Mouse (Mus musculus): ENCODE measurements around the gene 2410137M14Rik. TPM values are rescaled to one million over a fixed set of nuclear protein-coding genes. Genes with fewer than 3 reads are reported as not detected.
A peak's percentile ranks its signal among the peaks of the same experiment; 100 is the strongest.

Gene 2410137M14Rik
- polyA plus RNA-seq, 1 experiment from 2014 or later: not detected

DNA sequence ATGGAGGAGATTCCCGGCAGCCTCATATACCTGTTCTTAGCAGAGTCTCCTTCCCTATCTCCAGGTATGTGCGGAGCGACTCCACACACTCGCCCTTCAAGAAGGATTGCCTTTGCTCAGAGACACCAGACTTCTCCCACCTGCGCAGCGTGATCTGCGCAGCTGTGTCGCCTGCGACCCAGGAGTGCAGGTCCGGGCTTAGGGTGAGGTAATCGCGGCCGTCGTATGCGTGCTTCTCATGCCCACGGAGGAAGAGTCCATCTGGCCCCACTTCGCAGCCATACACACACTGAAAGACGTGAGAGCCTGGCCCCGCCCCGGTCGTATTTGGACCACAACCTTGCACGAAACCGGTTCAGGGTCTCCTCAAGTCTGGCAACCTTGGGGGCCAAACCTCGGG lies 7.4 kb upstream of the 2410137M14Rik start:
- H3K9ac ChIP-seq (ENCODE audit: low read depth, low read length): no peak overlapping the region
- H3K27me3 ChIP-seq (ENCODE audit: control insufficient read depth, insufficient read depth, low read length): peaks cover 23% of the 10 kb centered on the region
- no peaks in the 10 kb centered on the region for H3K36me3 ChIP-seq (ENCODE audit: control insufficient read depth, insufficient read depth, low read length)
- no peak overlapping the region for H3K27ac ChIP-seq (ENCODE audit: low read depth, low read length)
- H3K9me3 ChIP-seq (ENCODE audit: control insufficient read depth, low read length): no peaks in the 10 kb centered on the region
- H3K4me2 ChIP-seq (replicated peaks; ENCODE audit: low read depth, low read length): peak overlapping the region; percentile 16
- H3K4me1 ChIP-seq (ENCODE audit: control insufficient read depth, insufficient read depth, low read length): no peaks in the 10 kb centered on the region
- no peak; the same call in 1 of the 2 replicates for ATAC-seq (ENCODE audit: low FRiP score, low TSS enrichment)
- 7% methylated on average over 24 of the region's 24 CpGs for WGBS
- peak overlapping the region; percentile 15; the same call in 1 of the 2 replicates for H3K4me3 ChIP-seq (ENCODE audit: low read length)

DNA sequence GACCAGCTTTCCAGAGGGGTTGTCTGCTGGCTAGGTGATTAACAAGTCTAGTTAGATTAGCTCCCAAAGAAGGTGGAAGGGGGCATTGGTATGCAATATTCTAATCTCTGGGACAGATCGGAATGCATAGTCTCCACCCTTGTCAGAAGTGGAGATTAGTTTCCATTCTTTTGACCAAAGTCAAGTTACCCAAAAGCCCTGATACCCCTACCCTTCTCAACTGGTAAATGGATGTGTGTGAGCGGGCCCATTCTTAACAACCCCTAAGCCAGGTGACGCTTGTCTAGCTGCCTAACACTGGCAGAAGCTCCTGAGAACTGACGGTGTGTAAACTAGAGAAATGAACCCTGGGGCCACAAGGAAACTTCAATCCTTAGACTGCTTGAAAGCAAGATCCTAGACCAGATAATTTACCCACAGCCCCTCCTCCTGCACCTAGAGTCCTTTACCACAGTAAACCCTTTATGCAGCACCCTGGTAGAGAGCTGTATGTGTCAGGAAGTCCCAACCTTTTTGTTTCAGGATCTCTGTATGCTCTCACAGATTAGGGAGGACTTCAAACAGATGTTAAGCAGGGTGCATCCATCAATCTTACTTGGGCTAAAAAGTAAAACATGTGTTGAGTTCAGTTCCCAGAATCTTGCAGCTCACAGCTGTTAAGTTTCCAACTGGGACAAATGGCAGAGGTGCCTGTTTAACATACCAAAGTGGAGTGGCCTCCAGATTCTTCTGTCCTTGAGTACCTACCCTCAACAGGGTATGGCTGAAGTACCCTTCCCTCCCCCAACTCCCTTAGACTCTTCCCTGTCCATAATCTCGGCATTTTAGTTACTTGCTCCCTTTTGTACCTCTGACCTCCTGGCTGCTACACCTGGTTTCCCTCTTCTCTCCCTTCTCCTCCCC lies 1.5 kb upstream of the 2410137M14Rik start:
- WGBS: 24% methylated on average over 5 of the region's 5 CpGs
- H3K27ac ChIP-seq (ENCODE audit: low read depth, low read length): no peak overlapping the region
- no peaks in the 10 kb centered on the region for H3K9me3 ChIP-seq (ENCODE audit: control insufficient read depth, low read length)
- no peaks in the 10 kb centered on the region for H3K36me3 ChIP-seq (ENCODE audit: control insufficient read depth, insufficient read depth, low read length)
- H3K4me3 ChIP-seq (ENCODE audit: low read length): no peak overlapping the region
- H3K9ac ChIP-seq (ENCODE audit: low read depth, low read length): no peak overlapping the region
- ATAC-seq (ENCODE audit: low FRiP score, low TSS enrichment): 0 out of 2 replicates have a peak, but pooled peaks have one; percentile 20
- peaks cover 4% of the 10 kb centered on the region; the same call in 1 of the 2 replicates for H3K27me3 ChIP-seq (ENCODE audit: control insufficient read depth, insufficient read depth, low read length)
- peaks cover 10% of the 10 kb centered on the region; the same call in 1 of the 2 replicates for H3K4me1 ChIP-seq (ENCODE audit: control insufficient read depth, insufficient read depth, low read length)
- H3K4me2 ChIP-seq (replicated peaks; ENCODE audit: low read depth, low read length): peak overlapping the region; percentile 33

DNA sequence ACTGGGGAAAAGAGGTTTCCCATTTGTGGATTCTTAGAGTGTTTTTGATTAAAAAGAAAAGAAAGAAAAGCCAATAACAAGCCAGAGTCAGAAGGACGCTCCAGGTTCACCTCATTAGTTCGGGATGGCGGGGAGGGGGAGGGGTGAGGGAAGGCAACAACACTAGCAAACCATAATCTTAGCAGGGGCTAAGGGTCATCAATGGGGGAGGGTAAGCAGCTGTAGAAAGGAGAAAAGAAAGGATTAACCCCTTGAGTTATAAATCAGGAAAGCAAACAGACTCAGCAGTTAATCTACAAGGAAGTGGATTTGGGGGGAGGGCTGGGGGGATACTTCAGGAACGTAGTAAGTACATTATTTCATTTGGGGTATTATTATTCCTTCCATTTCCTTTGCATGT lies 808 bp upstream of the 2410137M14Rik start:
- 2% methylated on average over 4 of the region's 4 CpGs for WGBS
- Histone ChIP-seq H3K27ac (ENCODE audit: low read depth, low read length) (no peak overlapping the region), H3K27me3 (ENCODE audit: control insufficient read depth, insufficient read depth, low read length) (no peaks in the 10 kb centered on the region)

DNA sequence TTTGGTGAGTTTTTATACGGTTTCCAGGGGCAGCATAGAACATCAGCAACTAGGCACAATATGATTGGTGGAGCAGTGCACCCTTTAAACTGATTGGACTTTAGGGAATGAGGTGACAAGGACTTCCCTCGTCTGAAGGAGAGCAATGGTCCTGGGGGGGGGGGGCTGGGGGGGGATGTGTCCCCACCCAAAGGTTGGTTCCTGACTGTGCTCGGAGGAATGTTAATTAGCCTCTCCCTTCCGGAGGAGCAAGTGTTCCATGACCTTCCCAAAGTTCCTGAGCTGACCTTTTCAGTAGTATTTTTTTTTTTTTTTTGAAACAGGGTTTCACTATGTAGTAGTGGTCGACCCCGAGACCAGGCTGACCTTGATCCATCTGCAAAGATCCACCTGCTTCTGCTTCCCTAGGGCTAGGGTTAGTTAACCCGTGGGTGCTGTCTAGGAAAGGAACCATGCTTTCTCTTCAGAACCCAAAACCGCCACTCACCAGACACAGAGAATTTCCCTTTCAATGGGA lies 7.7 kb downstream of the 2410137M14Rik start:
- ATAC-seq (ENCODE audit: low FRiP score, low TSS enrichment): no peak
- Histone ChIP-seq H3K27me3 (ENCODE audit: control insufficient read depth, insufficient read depth, low read length) (no peaks in the 10 kb centered on the region), H3K36me3 (ENCODE audit: control insufficient read depth, insufficient read depth, low read length) (no peaks in the 10 kb centered on the region), H3K9ac (ENCODE audit: low read depth, low read length) (no peak overlapping the region), H3K4me1 (ENCODE audit: control insufficient read depth, insufficient read depth, low read length) (no peaks in the 10 kb centered on the region), H3K4me3 (ENCODE audit: low read length) (no peak overlapping the region), H3K4me2 (replicated peaks; ENCODE audit: low read depth, low read length) (no peak overlapping the region), H3K9me3 (ENCODE audit: control insufficient read depth, low read length) (no peaks in the 10 kb centered on the region), H3K27ac (ENCODE audit: low read depth, low read length) (no peak overlapping the region)
- WGBS: 62% methylated on average over 8 of the region's 8 CpGs

More for the DNA sequence above, 808 bp upstream of the 2410137M14Rik start:
- Histone ChIP-seq H3K4me2 (replicated peaks; ENCODE audit: low read depth, low read length) (peak overlapping the region; percentile 33), H3K4me3 (ENCODE audit: low read length) (peak overlapping the region; percentile 9; the same call in 1 of the 2 replicates), H3K36me3 (ENCODE audit: control insufficient read depth, insufficient read depth, low read length) (no peaks in the 10 kb centered on the region), H3K4me1 (ENCODE audit: control insufficient read depth, insufficient read depth, low read length) (peaks cover 10% of the 10 kb centered on the region; the same call in 1 of the 2 replicates), H3K9me3 (ENCODE audit: control insufficient read depth, low read length) (no peaks in the 10 kb centered on the region), H3K9ac (ENCODE audit: low read depth, low read length) (no peak overlapping the region)
- no peak for ATAC-seq (ENCODE audit: low FRiP score, low TSS enrichment)

GRCm38 (mm10) chr17:36972791-36973190 lies 8.2 kb downstream of the 2410137M14Rik start:
- 83% methylated on average over 3 of the region's 3 CpGs for WGBS
- H3K4me2 ChIP-seq (replicated peaks; ENCODE audit: low read depth, low read length): no peak overlapping the region

GRCm38 (mm10) chr17:36971172-36971850 lies 9.7 kb downstream of the 2410137M14Rik start:
- H3K27me3 ChIP-seq (ENCODE audit: control insufficient read depth, insufficient read depth, low read length): no peaks in the 10 kb centered on the region
- no peak overlapping the region for H3K4me3 ChIP-seq (ENCODE audit: low read length)
- no peaks in the 10 kb centered on the region for H3K36me3 ChIP-seq (ENCODE audit: control insufficient read depth, insufficient read depth, low read length)
- no peak overlapping the region for H3K27ac ChIP-seq (ENCODE audit: low read depth, low read length)
- ATAC-seq (ENCODE audit: low FRiP score, low TSS enrichment): no peak
- H3K9me3 ChIP-seq (ENCODE audit: control insufficient read depth, low read length): no peaks in the 10 kb centered on the region
- H3K4me1 ChIP-seq (ENCODE audit: control insufficient read depth, insufficient read depth, low read length): no peaks in the 10 kb centered on the region
- 96% methylated on average over 6 of the region's 6 CpGs for WGBS
- no peak overlapping the region for H3K9ac ChIP-seq (ENCODE audit: low read depth, low read length)
- H3K4me2 ChIP-seq (replicated peaks; ENCODE audit: low read depth, low read length): no peak overlapping the region

More at GRCm38 (mm10) chr17:36972791-36973190, 8.2 kb downstream of the 2410137M14Rik start:
- H3K36me3 ChIP-seq (ENCODE audit: control insufficient read depth, insufficient read depth, low read length): no peaks in the 10 kb centered on the region
- H3K4me3 ChIP-seq (ENCODE audit: low read length): no peak overlapping the region
- H3K9me3 ChIP-seq (ENCODE audit: control insufficient read depth, low read length): no peaks in the 10 kb centered on the region
- ATAC-seq (ENCODE audit: low FRiP score, low TSS enrichment): no peak
- H3K4me1 ChIP-seq (ENCODE audit: control insufficient read depth, insufficient read depth, low read length): no peaks in the 10 kb centered on the region
- H3K27ac ChIP-seq (ENCODE audit: low read depth, low read length): no peak overlapping the region
- H3K9ac ChIP-seq (ENCODE audit: low read depth, low read length): no peak overlapping the region
- H3K27me3 ChIP-seq (ENCODE audit: control insufficient read depth, insufficient read depth, low read length): no peaks in the 10 kb centered on the region

DNA sequence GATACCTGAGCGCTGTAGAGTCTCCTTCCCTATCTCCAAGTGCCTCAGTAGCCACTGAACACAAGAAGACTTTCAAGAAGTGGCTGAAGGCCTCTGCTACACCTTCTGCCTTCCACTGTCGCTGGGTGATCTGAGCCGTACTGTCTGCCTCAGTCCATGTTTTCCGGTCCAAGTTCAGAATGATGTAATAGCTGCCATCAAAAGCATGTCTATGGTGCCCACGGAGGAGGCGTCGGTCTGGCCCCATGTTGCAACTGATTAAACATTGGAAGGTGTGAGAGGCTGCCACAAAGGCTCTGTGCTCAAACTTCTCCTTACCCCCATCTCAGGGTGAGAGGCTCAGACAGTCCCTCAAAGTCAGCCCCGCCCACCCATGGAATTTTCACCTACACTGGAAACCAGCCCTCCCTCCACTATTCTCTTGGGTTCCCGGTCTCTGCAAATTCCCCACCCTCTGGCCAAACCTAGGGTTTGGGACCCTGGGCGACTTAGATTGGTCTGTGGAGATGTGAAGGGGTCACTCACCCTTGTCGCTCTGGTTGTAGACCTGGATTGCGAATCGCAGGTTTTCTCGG lies 10.6 kb downstream of the 2410137M14Rik start:
- WGBS: 86% methylated on average over 14 of the region's 14 CpGs
- no peak for ATAC-seq (ENCODE audit: low FRiP score, low TSS enrichment)
- Histone ChIP-seq H3K4me3 (ENCODE audit: low read length) (no peak overlapping the region), H3K27me3 (ENCODE audit: control insufficient read depth, insufficient read depth, low read length) (no peaks in the 10 kb centered on the region), H3K27ac (ENCODE audit: low read depth, low read length) (no peak overlapping the region), H3K36me3 (ENCODE audit: control insufficient read depth, insufficient read depth, low read length) (no peaks in the 10 kb centered on the region), H3K9ac (ENCODE audit: low read depth, low read length) (no peak overlapping the region), H3K4me2 (replicated peaks; ENCODE audit: low read depth, low read length) (no peak overlapping the region), H3K4me1 (ENCODE audit: control insufficient read depth, insufficient read depth, low read length) (no peaks in the 10 kb centered on the region), H3K9me3 (ENCODE audit: control insufficient read depth, low read length) (no peaks in the 10 kb centered on the region)

GRCm38 (mm10) chr17:36966875-36967274 lies 14.2 kb downstream of the 2410137M14Rik start:
- no peaks in the 10 kb centered on the region for H3K27me3 ChIP-seq (ENCODE audit: control insufficient read depth, insufficient read depth, low read length)
- ATAC-seq (ENCODE audit: low FRiP score, low TSS enrichment): no peak

More at GRCm38 (mm10) chr17:36966875-36967274, 14.2 kb downstream of the 2410137M14Rik start:
- H3K27ac ChIP-seq (ENCODE audit: low read depth, low read length): no peak overlapping the region
- no peak overlapping the region for H3K4me2 ChIP-seq (replicated peaks; ENCODE audit: low read depth, low read length)
- H3K4me3 ChIP-seq (ENCODE audit: low read length): no peak overlapping the region
- 80% methylated on average over 1 of the region's 1 CpGs for WGBS
- H3K4me1 ChIP-seq (ENCODE audit: control insufficient read depth, insufficient read depth, low read length): no peaks in the 10 kb centered on the region
- H3K9ac ChIP-seq (ENCODE audit: low read depth, low read length): no peak overlapping the region
- no peaks in the 10 kb centered on the region for H3K9me3 ChIP-seq (ENCODE audit: control insufficient read depth, low read length)
- H3K36me3 ChIP-seq (ENCODE audit: control insufficient read depth, insufficient read depth, low read length): no peaks in the 10 kb centered on the region
